Mouse (Mus musculus): ENCODE measurements at regions not wholly inside any gene's neighbourhood (a gene's known extent, or its start where the extent isn't known, plus 50 kb on each side); places are given as distances from the start of the nearest gene placed in this dataset.

DNA sequence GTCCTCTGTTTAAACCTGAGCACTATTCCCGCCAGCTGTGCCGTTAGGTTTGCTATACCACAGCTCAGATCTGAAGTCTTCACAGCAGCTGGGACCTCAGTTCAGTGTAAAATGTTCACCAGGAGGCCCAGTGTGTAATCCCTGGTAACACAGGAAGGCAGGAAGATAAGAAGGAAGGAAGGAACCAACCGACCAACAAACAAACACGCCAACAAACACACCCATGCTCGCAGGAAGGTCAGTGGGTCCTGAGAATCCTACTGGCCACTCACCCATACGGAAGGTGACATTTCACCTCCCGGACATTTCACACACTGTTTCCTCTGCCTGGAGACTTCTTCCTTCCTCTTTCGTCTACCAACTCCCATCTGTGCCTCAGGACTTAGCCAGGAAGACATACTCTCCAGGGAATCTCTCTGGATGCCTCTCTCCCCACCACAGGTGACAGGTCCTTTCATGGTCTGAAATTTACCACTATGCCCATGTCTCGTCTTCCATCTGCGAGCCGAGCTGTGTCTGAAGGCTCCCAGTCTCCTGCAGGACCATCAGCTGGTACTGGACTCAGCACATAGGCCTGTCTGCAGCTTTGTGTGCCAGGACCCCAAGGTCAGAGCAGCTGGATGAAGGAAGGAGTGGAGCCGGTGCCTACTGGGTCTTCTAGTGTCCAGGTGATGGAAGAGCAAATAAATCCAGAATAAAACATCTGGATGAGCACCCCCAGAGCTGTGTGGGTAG lies 61.1 kb upstream of the Xpa start:
- no peaks in the 10 kb centered on the region for H3K9me3 ChIP-seq (ENCODE audit: low read length)
- ATAC-seq (no peak), DNase-seq (ENCODE audit: low spot score) (no peak)
- TF ChIP-seq EP300 (IDR thresholded peaks at IDR 0.05) (no peak), CTCF (IDR thresholded peaks at IDR 0.05) (no peak)
- no peaks in the 10 kb centered on the region for H3K27me3 ChIP-seq (replicated peaks; ENCODE audit: insufficient read depth, low read length)
- H3K27ac ChIP-seq (ENCODE audit: low read length): no peak overlapping the region
- no peak overlapping the region for H3K4me3 ChIP-seq (ENCODE audit: low read depth, low read length)
- 50% methylated on average over 12 of the region's 12 CpGs for WGBS
- no peak overlapping the region for H3K9ac ChIP-seq (replicated peaks; ENCODE audit: low read depth)
- no peak overlapping the region for H3K4me2 ChIP-seq (replicated peaks; ENCODE audit: low read depth, low read length)
- H3K4me1 ChIP-seq (ENCODE audit: insufficient read depth, low read depth, low read length): no peaks in the 10 kb centered on the region
- no peaks in the 10 kb centered on the region for H3K36me3 ChIP-seq (ENCODE audit: insufficient read depth, low read length)

- 51% methylated on average over 5 of the region's 5 CpGs for WGBS
Measured at GRCm38 (mm10) chr4:46258774-46259173, 62.7 kb upstream of the Xpa start.

DNA sequence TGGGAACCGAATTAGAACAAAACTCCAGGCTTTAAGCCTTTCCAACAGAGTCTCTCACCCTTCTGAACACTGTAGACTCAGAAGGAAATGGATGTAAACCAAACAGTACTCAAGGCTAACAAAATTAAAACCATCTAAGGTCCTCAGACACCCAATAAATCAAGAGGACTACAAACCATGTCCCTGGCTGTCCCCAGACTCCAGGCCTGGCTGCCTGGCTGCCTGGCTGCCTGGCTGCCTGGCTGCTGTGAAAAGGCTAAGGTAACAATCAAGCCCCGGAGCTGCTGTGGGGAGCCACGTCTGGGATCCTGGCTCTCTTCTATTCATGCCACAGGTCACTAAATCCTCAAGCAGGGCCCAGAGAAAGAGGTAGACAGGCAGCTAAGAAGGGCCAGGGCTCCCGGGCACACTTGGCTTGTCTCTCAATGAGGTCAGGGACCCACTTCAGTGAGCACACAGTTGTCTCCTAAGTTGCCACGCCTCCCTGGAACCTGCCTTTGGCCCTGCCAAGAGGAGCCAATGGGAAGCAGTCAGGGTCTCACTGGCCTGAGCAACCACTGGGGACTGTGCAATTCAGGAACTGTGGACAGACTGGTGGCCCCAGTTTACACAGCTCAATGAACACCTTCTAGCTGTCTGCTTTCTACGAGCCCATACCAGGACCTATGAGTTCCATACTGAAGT lies 72.6 kb upstream of the Xpa start:
- no peak overlapping the region for H3K27ac ChIP-seq (ENCODE audit: low read length)
- TF ChIP-seq CTCF (IDR thresholded peaks at IDR 0.05) (no peak), EP300 (IDR thresholded peaks at IDR 0.05) (no peak)
- no peaks in the 10 kb centered on the region for H3K27me3 ChIP-seq (replicated peaks; ENCODE audit: insufficient read depth, low read length)
- no peaks in the 10 kb centered on the region for H3K4me1 ChIP-seq (ENCODE audit: insufficient read depth, low read depth, low read length)
- no peak overlapping the region for H3K4me3 ChIP-seq (ENCODE audit: low read depth, low read length)
- H3K4me2 ChIP-seq (replicated peaks; ENCODE audit: low read depth, low read length): no peak overlapping the region
- H3K9me3 ChIP-seq (ENCODE audit: low read length): no peaks in the 10 kb centered on the region
- H3K36me3 ChIP-seq (ENCODE audit: insufficient read depth, low read length): no peaks in the 10 kb centered on the region
- ATAC-seq (no peak), DNase-seq (ENCODE audit: low spot score) (no peak)
- no peak overlapping the region for H3K9ac ChIP-seq (replicated peaks; ENCODE audit: low read depth)
- 37% methylated on average over 6 of the region's 6 CpGs for WGBS

More at GRCm38 (mm10) chr4:46258774-46259173, 62.7 kb upstream of the Xpa start:
- Histone ChIP-seq H3K27ac (ENCODE audit: low read length) (no peak overlapping the region), H3K4me1 (ENCODE audit: insufficient read depth, low read depth, low read length) (no peaks in the 10 kb centered on the region), H3K27me3 (replicated peaks; ENCODE audit: insufficient read depth, low read length) (no peaks in the 10 kb centered on the region), H3K36me3 (ENCODE audit: insufficient read depth, low read length) (no peaks in the 10 kb centered on the region), H3K4me2 (replicated peaks; ENCODE audit: low read depth, low read length) (no peak overlapping the region), H3K4me3 (ENCODE audit: low read depth, low read length) (no peak overlapping the region), H3K9me3 (ENCODE audit: low read length) (no peaks in the 10 kb centered on the region), H3K9ac (replicated peaks; ENCODE audit: low read depth) (no peak overlapping the region)
- TF ChIP-seq EP300 (IDR thresholded peaks at IDR 0.05): no peak
- TF ChIP-seq CTCF (IDR thresholded peaks at IDR 0.05): peak; percentile 57
- peak; percentile 32 for DNase-seq (ENCODE audit: low spot score)
- no peak for ATAC-seq

- Histone ChIP-seq H3K4me1 (ENCODE audit: insufficient read depth, low read depth, low read length) (no peaks in the 10 kb centered on the region), H3K27me3 (replicated peaks; ENCODE audit: insufficient read depth, low read length) (no peaks in the 10 kb centered on the region), H3K9me3 (ENCODE audit: low read length) (no peaks in the 10 kb centered on the region), H3K9ac (replicated peaks; ENCODE audit: low read depth) (no peak overlapping the region), H3K4me2 (replicated peaks; ENCODE audit: low read depth, low read length) (no peak overlapping the region), H3K4me3 (ENCODE audit: low read depth, low read length) (no peak overlapping the region), H3K36me3 (ENCODE audit: insufficient read depth, low read length) (no peaks in the 10 kb centered on the region), H3K27ac (ENCODE audit: low read length) (no peak overlapping the region)
- ATAC-seq: no peak
- 5% methylated on average over 2 of the region's 2 CpGs for WGBS
- DNase-seq (ENCODE audit: low spot score): no peak
- TF ChIP-seq CTCF (IDR thresholded peaks at IDR 0.05) (no peak), EP300 (IDR thresholded peaks at IDR 0.05) (no peak)
Measured at GRCm38 (mm10) chr4:46271066-46271465, 72.3 kb upstream of the Foxe1 start.

GRCm38 (mm10) chr4:46275773-46276172 lies 67.6 kb upstream of the Foxe1 start:
- 76% methylated on average over 3 of the region's 3 CpGs for WGBS
- TF ChIP-seq EP300 (IDR thresholded peaks at IDR 0.05) (no peak), CTCF (IDR thresholded peaks at IDR 0.05) (no peak)
- H3K4me1 ChIP-seq (ENCODE audit: insufficient read depth, low read depth, low read length): no peaks in the 10 kb centered on the region; the same call in 1 of the 2 replicates
- H3K9ac ChIP-seq (replicated peaks; ENCODE audit: low read depth): no peak overlapping the region
- no peak for ATAC-seq
- H3K9me3 ChIP-seq (ENCODE audit: low read length): no peaks in the 10 kb centered on the region
- H3K27ac ChIP-seq (ENCODE audit: low read length): no peak overlapping the region
- H3K27me3 ChIP-seq (replicated peaks; ENCODE audit: insufficient read depth, low read length): no peaks in the 10 kb centered on the region
- H3K36me3 ChIP-seq (ENCODE audit: insufficient read depth, low read length): no peaks in the 10 kb centered on the region
- DNase-seq (ENCODE audit: low spot score): no peak
- H3K4me3 ChIP-seq (ENCODE audit: low read depth, low read length): no peak overlapping the region
- H3K4me2 ChIP-seq (replicated peaks; ENCODE audit: low read depth, low read length): no peak overlapping the region

- ATAC-seq: peak; percentile 58
- Histone ChIP-seq H3K9me3 (ENCODE audit: low read length) (no peaks in the 10 kb centered on the region), H3K4me1 (ENCODE audit: insufficient read depth, low read depth, low read length) (no peaks in the 10 kb centered on the region; the same call in 1 of the 2 replicates), H3K36me3 (ENCODE audit: insufficient read depth, low read length) (no peaks in the 10 kb centered on the region), H3K27ac (ENCODE audit: low read length) (no peak overlapping the region), H3K4me3 (ENCODE audit: low read depth, low read length) (no peak overlapping the region), H3K4me2 (replicated peaks; ENCODE audit: low read depth, low read length) (peak overlapping the region; percentile 33; the same call in 1 of the 2 replicates), H3K27me3 (replicated peaks; ENCODE audit: insufficient read depth, low read length) (no peaks in the 10 kb centered on the region), H3K9ac (replicated peaks; ENCODE audit: low read depth) (no peak overlapping the region)
- TF ChIP-seq CTCF (IDR thresholded peaks at IDR 0.05): no peak
- TF ChIP-seq EP300 (IDR thresholded peaks at IDR 0.05): no peak
- DNase-seq (ENCODE audit: low spot score): peak; percentile 23
- 14% methylated on average over 19 of the region's 19 CpGs for WGBS
Measured at GRCm38 (mm10) chr4:46276851-46277581, 66.4 kb upstream of the Foxe1 start.

Measured in lung, postnatal 0 days (tissue).